Mouse (Mus musculus): ENCODE measurements around the gene Me1. TPM values are rescaled to one million over a fixed set of nuclear protein-coding genes. Genes with fewer than 3 reads are reported as not detected.

Me1 gene
- polyA plus RNA-seq (2015; fragmentation: Nextera tagmentation; extraction: Ambion mirVana), result 7.7 and 10.3 TPM in 2 replicates

DNA sequence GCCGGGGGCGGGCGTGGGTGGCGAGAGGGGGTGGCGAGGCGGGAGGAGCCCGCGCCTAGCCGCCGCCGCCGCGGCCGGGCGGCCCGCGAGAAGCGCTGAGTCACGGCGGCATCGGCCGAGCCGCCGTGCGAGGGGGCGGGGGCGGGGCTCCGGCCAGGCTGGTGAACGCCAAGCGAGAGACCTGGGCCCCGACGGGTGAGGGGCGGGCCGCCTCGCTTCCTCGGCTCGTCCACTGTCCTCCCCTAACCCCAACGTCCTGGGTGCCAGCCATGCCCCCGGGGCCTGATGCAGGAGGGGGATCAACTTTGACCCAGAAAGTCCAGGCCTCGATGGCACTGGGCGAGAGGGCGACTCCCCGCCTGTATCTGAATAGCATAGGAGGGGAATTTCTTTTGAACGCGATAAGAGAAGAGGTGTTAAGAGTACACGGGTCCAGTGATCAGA, at the start of gene Me1:
Gene Me1, minus strand, starts transcription at position 136 of the 444 bp plus-strand sequence.
- Histone ChIP-seq H3K36me3 (replicated peaks; ENCODE audit: insufficient read depth, low read length) (no peaks in the 10 kb centered on the region), H3K9me3 (ENCODE audit: low read length) (no peaks in the 10 kb centered on the region), H3K27me3 (ENCODE audit: insufficient read depth, low read length) (0 out of 2 replicates have a peak, but pooled peaks cover 5% of the 10 kb centered on the region), H3K27ac (ENCODE audit: low read depth) (peak within 1 kb of the TSS; percentile 22; the same call in 1 of the 2 replicates), H3K4me2 (ENCODE audit: low read depth, low read length) (peak within 1 kb of the TSS; percentile 87), H3K9ac (replicated peaks) (peak within 1 kb of the TSS; percentile 72), H3K4me3 (ENCODE audit: low read depth, low read length) (peak within 1 kb of the TSS; percentile 62), H3K4me1 (ENCODE audit: insufficient read depth) (no peaks in the 10 kb centered on the region)
- WGBS (ENCODE audit: insufficient replicate concordance), result 8% methylated on average over 35 of the region's 46 CpGs
- ATAC-seq, result peak; percentile 86
- DNase-seq, result peak; percentile 57
- TF ChIP-seq EP300 (IDR thresholded peaks at IDR 0.05; ENCODE audit: low read depth) (no peak), CTCF (IDR thresholded peaks at IDR 0.05; ENCODE audit: low read depth) (no peak)

DNA sequence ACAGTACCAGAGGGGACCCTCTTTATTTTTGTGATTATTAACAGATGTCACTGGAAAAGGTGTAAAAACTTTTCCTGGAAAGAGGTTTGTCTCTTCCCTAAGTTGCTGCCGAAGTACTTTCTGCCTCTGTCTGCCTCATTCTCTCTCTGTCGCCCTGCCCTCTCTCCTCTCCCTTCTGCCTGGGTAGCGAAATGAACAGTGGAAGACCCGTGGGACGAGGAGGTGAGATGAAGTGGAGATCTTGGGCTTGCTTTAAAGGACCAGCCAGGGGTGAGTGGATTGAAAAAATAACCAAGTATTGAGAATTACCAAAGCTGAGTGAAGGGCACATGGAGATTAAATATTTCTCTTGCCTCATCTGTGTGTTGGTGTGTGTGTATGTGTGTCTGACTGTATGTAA, 48.3 kb upstream of the Me1 start:
- Histone ChIP-seq H3K4me1 (ENCODE audit: insufficient read depth) (no peaks in the 10 kb centered on the region), H3K4me2 (ENCODE audit: low read depth, low read length) (no peak overlapping the region), H3K9me3 (ENCODE audit: low read length) (no peaks in the 10 kb centered on the region), H3K27me3 (ENCODE audit: insufficient read depth, low read length) (no peaks in the 10 kb centered on the region), H3K9ac (replicated peaks) (no peak overlapping the region), H3K36me3 (replicated peaks; ENCODE audit: insufficient read depth, low read length) (no peaks in the 10 kb centered on the region), H3K4me3 (ENCODE audit: low read depth, low read length) (no peak overlapping the region), H3K27ac (ENCODE audit: low read depth) (no peak overlapping the region)
- DNase-seq (no peak), ATAC-seq (no peak)
- WGBS (ENCODE audit: insufficient replicate concordance), result 45% methylated on average over 5 of the region's 5 CpGs
- no peak for TF ChIP-seq EP300 (IDR thresholded peaks at IDR 0.05; ENCODE audit: low read depth)
- TF ChIP-seq CTCF (IDR thresholded peaks at IDR 0.05; ENCODE audit: low read depth), result no peak

DNA sequence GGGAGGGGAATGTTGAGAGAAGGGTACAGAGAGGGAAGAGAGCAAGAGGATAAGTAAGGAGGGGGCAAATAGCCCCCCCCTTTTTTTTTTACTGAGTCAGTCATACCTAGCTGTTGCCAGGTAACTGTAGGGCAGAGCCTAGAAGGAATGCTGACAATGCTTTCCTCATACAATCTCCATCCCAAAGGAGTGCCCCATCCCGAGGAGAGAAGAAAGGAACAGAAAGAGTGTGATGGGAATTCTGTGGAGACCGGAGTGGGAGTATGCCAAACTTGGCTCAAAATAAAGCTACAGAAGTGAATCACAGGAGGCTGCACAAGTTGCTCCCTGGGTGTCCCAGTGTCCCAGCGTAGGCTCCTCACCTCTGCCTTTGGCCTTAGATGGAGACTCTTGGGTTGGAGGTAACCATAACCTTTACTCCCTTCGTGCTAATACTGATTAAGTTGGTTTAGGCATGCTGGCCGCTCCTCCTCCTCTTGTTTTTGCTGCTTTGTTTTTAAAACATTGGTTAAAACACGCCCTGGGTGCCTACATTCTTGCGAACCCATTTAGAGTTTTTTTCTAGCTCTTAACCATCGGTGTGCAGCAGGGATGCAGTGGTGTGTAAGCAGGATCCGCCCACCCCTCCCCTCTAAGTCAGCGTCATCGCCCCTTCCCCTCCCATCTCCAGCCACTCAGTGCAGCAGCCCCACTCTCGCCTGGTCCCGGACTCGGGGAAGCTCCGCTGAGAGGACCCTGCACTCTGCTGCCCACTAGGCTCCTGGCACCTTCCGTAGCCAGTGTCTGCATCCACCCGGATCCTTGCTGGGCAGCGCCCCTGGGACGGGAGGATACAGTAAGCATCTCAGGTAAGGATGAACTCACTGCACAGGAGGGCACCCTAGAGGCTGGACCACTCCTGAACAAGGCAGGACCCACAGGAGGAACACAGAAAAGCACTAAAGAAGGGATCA, 47.5 kb upstream of the Me1 start, which contains the start of gene Prss35:
Gene Prss35, plus strand, starts transcription at position 691 of the 953 bp plus-strand sequence.
- H3K27ac ChIP-seq (ENCODE audit: low read depth), result no peak within 1 kb of the TSS
- DNase-seq (no peak), ATAC-seq (no peak)
- 9% methylated on average over 19 of the region's 19 CpGs for WGBS (ENCODE audit: insufficient replicate concordance)
- H3K9ac ChIP-seq (replicated peaks), result no peak within 1 kb of the TSS
- H3K4me3 ChIP-seq (ENCODE audit: low read depth, low read length), result no peak within 1 kb of the TSS
- no peaks in the 10 kb centered on the region for H3K27me3 ChIP-seq (ENCODE audit: insufficient read depth, low read length)
- H3K4me1 ChIP-seq (ENCODE audit: insufficient read depth), result no peaks in the 10 kb centered on the region
- peak within 1 kb of the TSS; percentile 7; the same call in 1 of the 2 replicates for H3K4me2 ChIP-seq (ENCODE audit: low read depth, low read length)
- H3K36me3 ChIP-seq (replicated peaks; ENCODE audit: insufficient read depth, low read length), result no peaks in the 10 kb centered on the region
- no peak for TF ChIP-seq EP300 (IDR thresholded peaks at IDR 0.05; ENCODE audit: low read depth)
- TF ChIP-seq CTCF (IDR thresholded peaks at IDR 0.05; ENCODE audit: low read depth), result no peak
- no peaks in the 10 kb centered on the region for H3K9me3 ChIP-seq (ENCODE audit: low read length)

DNA sequence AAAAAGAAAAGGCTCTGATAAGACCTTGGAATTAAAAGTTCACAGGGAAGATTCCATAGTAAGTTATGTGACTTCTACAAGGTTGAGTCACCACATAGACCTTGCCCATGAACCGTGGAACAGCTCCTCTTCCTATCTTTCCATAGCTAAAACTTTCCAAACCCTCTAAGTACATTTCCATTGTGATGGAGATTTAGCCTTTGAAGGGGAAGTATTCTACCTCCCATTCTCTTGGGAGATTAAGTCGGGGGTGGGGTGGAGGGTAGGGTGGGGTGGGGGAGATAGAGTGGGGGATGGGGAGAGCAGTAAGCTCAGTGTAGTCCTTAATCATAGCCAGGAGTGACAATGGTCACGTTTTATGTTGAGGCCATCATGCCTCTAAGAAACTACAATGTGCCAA, 44.2 kb upstream of the Me1 start:
- no peaks in the 10 kb centered on the region for H3K9me3 ChIP-seq (ENCODE audit: low read length)
- H3K4me1 ChIP-seq (ENCODE audit: insufficient read depth), result no peaks in the 10 kb centered on the region
- TF ChIP-seq EP300 (IDR thresholded peaks at IDR 0.05; ENCODE audit: low read depth) (no peak), CTCF (IDR thresholded peaks at IDR 0.05; ENCODE audit: low read depth) (no peak)
- no peak overlapping the region for H3K9ac ChIP-seq (replicated peaks)
- H3K27me3 ChIP-seq (ENCODE audit: insufficient read depth, low read length), result no peaks in the 10 kb centered on the region
- no peak overlapping the region for H3K27ac ChIP-seq (ENCODE audit: low read depth)
- no peaks in the 10 kb centered on the region for H3K36me3 ChIP-seq (replicated peaks; ENCODE audit: insufficient read depth, low read length)
- DNase-seq (no peak), ATAC-seq (no peak)
- WGBS (ENCODE audit: insufficient replicate concordance), result 33% methylated on average over 3 of the region's 3 CpGs
- H3K4me3 ChIP-seq (ENCODE audit: low read depth, low read length), result no peak overlapping the region
- H3K4me2 ChIP-seq (ENCODE audit: low read depth, low read length), result no peak overlapping the region

DNA sequence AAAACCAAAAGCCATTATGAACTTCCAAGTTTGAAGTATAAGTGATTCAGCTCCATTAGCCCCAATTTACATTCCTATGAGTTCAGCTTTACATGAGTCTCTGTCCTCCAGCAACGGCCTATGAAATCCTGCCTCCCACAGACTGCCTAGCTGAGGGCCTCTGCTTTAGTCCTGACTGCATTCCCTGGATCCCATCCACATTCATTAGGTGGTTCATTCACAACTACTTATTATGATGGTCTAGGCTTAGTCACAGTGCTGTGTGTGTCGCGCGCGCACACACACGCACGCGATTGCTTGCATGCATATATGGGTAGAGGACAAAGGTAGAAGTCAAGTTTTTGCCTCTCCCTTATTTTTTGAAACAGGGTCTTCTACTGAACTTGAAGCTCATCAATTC, 43.0 kb upstream of the Me1 start:
- H3K27me3 ChIP-seq (ENCODE audit: insufficient read depth, low read length), result no peaks in the 10 kb centered on the region
- no peak overlapping the region for H3K4me3 ChIP-seq (ENCODE audit: low read depth, low read length)
- no peak for TF ChIP-seq CTCF (IDR thresholded peaks at IDR 0.05; ENCODE audit: low read depth)
- TF ChIP-seq EP300 (IDR thresholded peaks at IDR 0.05; ENCODE audit: low read depth), result no peak
- WGBS (ENCODE audit: insufficient replicate concordance), result 96% methylated on average over 8 of the region's 8 CpGs
- no peak overlapping the region for H3K9ac ChIP-seq (replicated peaks)
- no peaks in the 10 kb centered on the region for H3K36me3 ChIP-seq (replicated peaks; ENCODE audit: insufficient read depth, low read length)
- H3K4me2 ChIP-seq (ENCODE audit: low read depth, low read length), result no peak overlapping the region
- no peak for ATAC-seq
- H3K9me3 ChIP-seq (ENCODE audit: low read length), result no peaks in the 10 kb centered on the region
- no peaks in the 10 kb centered on the region for H3K4me1 ChIP-seq (ENCODE audit: insufficient read depth)
- no peak overlapping the region for H3K27ac ChIP-seq (ENCODE audit: low read depth)
- DNase-seq, result no peak

DNA sequence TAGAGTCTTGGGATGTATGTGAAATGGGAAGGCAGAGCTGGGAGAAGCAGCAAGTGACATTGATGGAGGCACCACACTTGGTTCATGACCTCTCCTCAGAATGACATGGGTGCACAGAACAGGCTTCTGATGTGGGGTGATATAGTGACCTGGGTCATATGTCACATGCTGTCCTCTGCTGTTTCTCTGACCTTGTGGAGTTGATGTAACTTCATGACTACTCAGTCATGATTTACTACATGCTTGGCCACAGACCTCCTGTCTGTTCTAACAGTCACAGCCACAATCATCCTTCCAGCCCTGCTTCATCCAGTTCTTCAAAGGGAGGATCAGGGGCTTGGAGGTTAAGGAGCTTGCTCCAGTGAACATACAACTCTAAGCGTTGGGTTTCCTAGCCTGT, 42.3 kb upstream of the Me1 start:
- TF ChIP-seq EP300 (IDR thresholded peaks at IDR 0.05; ENCODE audit: low read depth), result no peak
- TF ChIP-seq CTCF (IDR thresholded peaks at IDR 0.05; ENCODE audit: low read depth), result no peak
- no peak overlapping the region for H3K4me3 ChIP-seq (ENCODE audit: low read depth, low read length)
- H3K9me3 ChIP-seq (ENCODE audit: low read length), result no peaks in the 10 kb centered on the region
- DNase-seq (no peak), ATAC-seq (no peak)
- 91% methylated on average over 1 of the region's 1 CpGs for WGBS (ENCODE audit: insufficient replicate concordance)
- no peak overlapping the region for H3K27ac ChIP-seq (ENCODE audit: low read depth)
- H3K4me1 ChIP-seq (ENCODE audit: insufficient read depth), result no peaks in the 10 kb centered on the region
- H3K27me3 ChIP-seq (ENCODE audit: insufficient read depth, low read length), result no peaks in the 10 kb centered on the region
- H3K36me3 ChIP-seq (replicated peaks; ENCODE audit: insufficient read depth, low read length), result no peaks in the 10 kb centered on the region
- H3K4me2 ChIP-seq (ENCODE audit: low read depth, low read length), result no peak overlapping the region
- no peak overlapping the region for H3K9ac ChIP-seq (replicated peaks)

Measured in liver, postnatal 0 days (tissue).